Mouse (Mus musculus): ENCODE results near the gene Fam186b.

- TF ChIP-seq MYOD1 (IDR thresholded peaks at IDR 0.05; ENCODE audit: control insufficient read depth in 1 of 3, insufficient read length in 2 of 3, low read depth in 2 of 3), result no peak
- TF ChIP-seq TCF12 (IDR thresholded peaks at IDR 0.05; ENCODE audit: insufficient read depth, poor library complexity, severe bottlenecking), result no peak
- TF ChIP-seq REST (IDR thresholded peaks at IDR 0.05; ENCODE audit: insufficient read depth, insufficient read length), result no peak
- no peak for TF ChIP-seq USF1 (IDR thresholded peaks at IDR 0.05; ENCODE audit: low read depth)
- peak; percentile 9 for TF ChIP-seq POLR2AphosphoS2 (IDR thresholded peaks at IDR 0.05; ENCODE audit: insufficient read length, low read depth)
- TF ChIP-seq MAX (IDR thresholded peaks at IDR 0.05; ENCODE audit: low read depth), result no peak
- TF ChIP-seq POLR2A (IDR thresholded peaks at IDR 0.05; ENCODE audit: insufficient read length, low read depth), result peak; percentile 41
- no peak for TF ChIP-seq MYOG (IDR thresholded peaks at IDR 0.05; ENCODE audit: control insufficient read depth in 1 of 3, insufficient read depth in 1 of 3, insufficient read length in 2 of 3, low read depth in 2 of 3)
Observed at GRCm38 (mm10) chr15:99252381-99253174, 43.1 kb downstream of the Fam186b start.
